In genomic region chr13:29781332-29781731, GRCm38 (mm10) we compare ENCODE assay signal across 18 mouse cellular contexts.
A peak's percentile ranks its signal among the peaks of the same experiment; 100 is the strongest.
DNase-seq lines count a peak whose midpoint lies in the region; ATAC-seq and TF ChIP-seq lines count a peak whose summit lies in the region.
"Had no signal": no experiment of that assay in that cellular context is flagged by ENCODE, and none has a peak within 500 bp of the region (broad histone marks: within the 10 kb centered on the region; RNA-seq: fewer than 3 reads in every experiment).

No protein-coding gene starts in this region.

- H3K4me2 ChIP-seq in heart, postnatal 0 days (ENCODE audit: low read depth, low read length): no peak overlapping the region
- 0 out of 2 replicates have a peak overlapping the region, but pooled peaks have one; percentile 2 for H3K4me2 ChIP-seq in lung, embryonic 14.5 days
- no peak overlapping the region; the same call in 1 of the 2 replicates for H3K4me2 ChIP-seq in lung, embryonic 16.5 days (ENCODE audit: low read depth, low read length)
- no peak overlapping the region for H3K4me2 ChIP-seq in stomach, embryonic 16.5 days (ENCODE audit: low read depth, low read length)
- H3K4me2 ChIP-seq: forebrain, embryonic 13.5 days; hindbrain, embryonic 15.5 days; midbrain, embryonic 11.5 days; neural tube, embryonic 13.5 days had no signal

- H3K9me3 ChIP-seq in heart, postnatal 0 days (replicated peaks; ENCODE audit: control insufficient read depth, low read length): no peaks in the 10 kb centered on the region
- H3K9me3 ChIP-seq in lung, embryonic 14.5 days (ENCODE audit: low read depth, low read length): no peaks in the 10 kb centered on the region
- H3K9me3 ChIP-seq in lung, embryonic 16.5 days (ENCODE audit: control insufficient read depth, low read length): no peaks in the 10 kb centered on the region
- H3K9me3 ChIP-seq in stomach, embryonic 16.5 days (replicated peaks; ENCODE audit: control insufficient read depth, low read length): no peaks in the 10 kb centered on the region
- H3K9me3 ChIP-seq: forebrain, embryonic 13.5 days; hindbrain, embryonic 15.5 days; neural tube, embryonic 13.5 days had no signal

- DNase-seq in heart, postnatal 0 days (ENCODE audit: low spot score): peak; percentile 16
- no peak for DNase-seq in heart, postnatal 36 days
- DNase-seq in lung, embryonic 14.5 days: no peak
- no peak for DNase-seq in lung, postnatal 4 days
- no peak for DNase-seq in thymus, postnatal 0 days (ENCODE audit: low spot score)
- no peak for DNase-seq in right cerebral cortex, postnatal 36 days (ENCODE audit: low spot score in 2 of 2)
- DNase-seq: B cell, adult 2 months; cerebellum, adult 8-10 months; liver; thymus, adult 18-20 months had no signal

- 0 out of 2 replicates have a peak overlapping the region, but pooled peaks have one; percentile 14 for H3K9ac ChIP-seq in heart, postnatal 0 days (replicated peaks; ENCODE audit: low read depth, low read length)
- no peak overlapping the region for H3K9ac ChIP-seq in lung, embryonic 14.5 days
- no peak overlapping the region for H3K9ac ChIP-seq in lung, embryonic 16.5 days (ENCODE audit: low read length)
- no peak overlapping the region for H3K9ac ChIP-seq in stomach, embryonic 16.5 days (ENCODE audit: low read length)
- H3K9ac ChIP-seq: forebrain, embryonic 13.5 days; hindbrain, embryonic 15.5 days; neural tube, embryonic 13.5 days had no signal

- 77% methylated on average over 4 of the region's 4 CpGs for WGBS in heart, postnatal 0 days
- 67% methylated on average over 4 of the region's 4 CpGs for WGBS in lung, embryonic 14.5 days
- 52% methylated on average over 4 of the region's 4 CpGs for WGBS in lung, embryonic 16.5 days
- 69% methylated on average over 4 of the region's 4 CpGs for WGBS in stomach, embryonic 16.5 days

- no peaks in the 10 kb centered on the region for H3K27me3 ChIP-seq in heart, postnatal 0 days (ENCODE audit: control insufficient read depth, insufficient read depth, low read length)
- H3K27me3 ChIP-seq in lung, embryonic 14.5 days (ENCODE audit: insufficient read depth, low read length): no peaks in the 10 kb centered on the region
- no peaks in the 10 kb centered on the region for H3K27me3 ChIP-seq in lung, embryonic 16.5 days (ENCODE audit: control insufficient read depth, insufficient read depth, low read depth, low read length)
- H3K27me3 ChIP-seq in stomach, embryonic 16.5 days (ENCODE audit: control insufficient read depth, insufficient read depth, low read length): no peaks in the 10 kb centered on the region
- H3K27me3 ChIP-seq: forebrain, embryonic 13.5 days; hindbrain, embryonic 15.5 days; neural tube, embryonic 13.5 days had no signal

- peaks cover 15% of the 10 kb centered on the region for H3K4me1 ChIP-seq in heart, postnatal 0 days (ENCODE audit: control insufficient read depth, insufficient read depth)
- peaks cover 29% of the 10 kb centered on the region for H3K4me1 ChIP-seq in lung, embryonic 14.5 days (ENCODE audit: insufficient read depth)
- peaks cover 16% of the 10 kb centered on the region for H3K4me1 ChIP-seq in lung, embryonic 16.5 days (replicated peaks; ENCODE audit: control insufficient read depth, insufficient read depth, low read length)
- peaks cover 15% of the 10 kb centered on the region for H3K4me1 ChIP-seq in stomach, embryonic 16.5 days (ENCODE audit: control insufficient read depth, insufficient read depth, low read length)
- H3K4me1 ChIP-seq: hindbrain, embryonic 15.5 days had no signal

- no peak for TF ChIP-seq EP300 in heart, postnatal 0 days (IDR thresholded peaks at IDR 0.05; ENCODE audit: low read depth)

- H3K27ac ChIP-seq in heart, postnatal 0 days (ENCODE audit: low read depth): peak overlapping the region; percentile 48
- peak overlapping the region; percentile 71 for H3K27ac ChIP-seq in lung, embryonic 14.5 days (ENCODE audit: low read depth)
- H3K27ac ChIP-seq in lung, embryonic 16.5 days (ENCODE audit: low read length): peak overlapping the region; percentile 67
- H3K27ac ChIP-seq in stomach, embryonic 16.5 days (ENCODE audit: low read length): peak overlapping the region; percentile 87
- H3K27ac ChIP-seq: forebrain, embryonic 13.5 days; hindbrain, embryonic 15.5 days; layer of hippocampus, adult 2 months; macrophage; neural tube, embryonic 13.5 days had no signal

- intact Hi-C loops in heart, postnatal 36 days (cut with DNase I): no loop called here

- no peak overlapping the region for H3K4me3 ChIP-seq in heart, postnatal 0 days (ENCODE audit: low read depth, low read length)
- no peak overlapping the region for H3K4me3 ChIP-seq in lung, embryonic 14.5 days (ENCODE audit: low read depth, low read length)
- no peak overlapping the region for H3K4me3 ChIP-seq in lung, embryonic 16.5 days (ENCODE audit: low read length)
- H3K4me3 ChIP-seq in stomach, embryonic 16.5 days (replicated peaks; ENCODE audit: low read length): no peak overlapping the region
- H3K4me3 ChIP-seq: forebrain, embryonic 13.5 days; hindbrain, embryonic 15.5 days; layer of hippocampus, adult 2 months; neural tube, embryonic 13.5 days had no signal

- no peak for TF ChIP-seq CTCF in heart, postnatal 0 days (IDR thresholded peaks at IDR 0.05; ENCODE audit: low read depth)
- TF ChIP-seq CTCF in lung, embryonic 14.5 days (IDR thresholded peaks at IDR 0.05; ENCODE audit: low read depth): no peak

- ATAC-seq in heart, postnatal 0 days (ENCODE audit: insufficient read depth, low read depth): no peak
- ATAC-seq in lung, embryonic 14.5 days (ENCODE audit: insufficient read depth): no peak
- no peak for ATAC-seq in lung, embryonic 16.5 days (ENCODE audit: low read depth)
- ATAC-seq in stomach, embryonic 16.5 days (ENCODE audit: insufficient read depth, low FRiP score): no peak
- ATAC-seq: forebrain, embryonic 13.5 days had no signal

- H3K36me3 ChIP-seq in heart, postnatal 0 days (replicated peaks; ENCODE audit: control insufficient read depth, insufficient read depth, low read length): no peaks in the 10 kb centered on the region
- no peaks in the 10 kb centered on the region for H3K36me3 ChIP-seq in lung, embryonic 14.5 days (ENCODE audit: insufficient read depth)
- H3K36me3 ChIP-seq in lung, embryonic 16.5 days (ENCODE audit: control insufficient read depth, insufficient read depth, low read length): no peaks in the 10 kb centered on the region
- H3K36me3 ChIP-seq in stomach, embryonic 16.5 days (ENCODE audit: control insufficient read depth, insufficient read depth, low read length): no peaks in the 10 kb centered on the region
- H3K36me3 ChIP-seq: hindbrain, embryonic 15.5 days; neural tube, embryonic 13.5 days had no signal
